Mouse (Mus musculus) monocyte, adult 5-6 weeks (primary cell): ENCODE measurements around the gene Sema3a. TPM values are rescaled to one million over a fixed set of nuclear protein-coding genes. Genes with fewer than 3 reads are reported as not detected.

ENCODE experiments used
- ATAC-seq: fragments of 153-309, 156-312 bp; replicated peaks from 2 replicates; pipeline ENCODE4 v1.8.0; 2017; ENCODE audit warnings: mild to moderate bottlenecking; ENCODE audit not compliant: low TSS enrichment, insufficient number of reproducible peaks, severe bottlenecking, poor library complexity, low FRiP score
- total RNA-seq: library from RNA; stranded (forward); fragments of 200-1000, 200-491, 200-594 nt; gene quantifications from 3 replicates; pipeline ENCODE4 v1.2.3, GENCODE M21; 2017

The Sema3a gene
- total RNA-seq, 1 experiment from 2014 or later, result not detected

GRCm38 (mm10) chr5:13313977-13314376, 188.8 kb downstream of the Sema3a start:
- no peak for ATAC-seq

GRCm38 (mm10) chr5:13318728-13319429, 193.7 kb downstream of the Sema3a start:
- ATAC-seq, result no peak

- ATAC-seq, result no peak
Observed at GRCm38 (mm10) chr5:13320138-13320537, 194.9 kb downstream of the Sema3a start.

- no peak for ATAC-seq
Observed at GRCm38 (mm10) chr5:13327281-13327680, 202.1 kb downstream of the Sema3a start.

- ATAC-seq, result no peak
Observed at GRCm38 (mm10) chr5:13331412-13331811, 206.2 kb downstream of the Sema3a start.

GRCm38 (mm10) chr5:13337665-13338064, 212.5 kb downstream of the Sema3a start:
- no peak for ATAC-seq

GRCm38 (mm10) chr5:13347068-13347467, 221.9 kb downstream of the Sema3a start:
- ATAC-seq, result no peak

- no peak for ATAC-seq
Observed at GRCm38 (mm10) chr5:13351611-13352010, 226.4 kb downstream of the Sema3a start.

GRCm38 (mm10) chr5:13352995-13353394, 227.8 kb downstream of the Sema3a start:
- ATAC-seq, result no peak

GRCm38 (mm10) chr5:13353539-13353938, 228.3 kb downstream of the Sema3a start:
- ATAC-seq, result no peak

GRCm38 (mm10) chr5:13354913-13355312, 229.7 kb downstream of the Sema3a start:
- ATAC-seq, result no peak

- no peak for ATAC-seq
Observed at GRCm38 (mm10) chr5:13358770-13359169, 233.6 kb downstream of the Sema3a start.

GRCm38 (mm10) chr5:13360711-13361110, 235.5 kb downstream of the Sema3a start:
- no peak for ATAC-seq

- ATAC-seq, result no peak
Observed at GRCm38 (mm10) chr5:13365108-13365507, 239.9 kb downstream of the Sema3a start.

- no peak for ATAC-seq
Observed at GRCm38 (mm10) chr5:13379223-13379622, 254.0 kb downstream of the Sema3a start.

GRCm38 (mm10) chr5:13384047-13384446, 258.8 kb downstream of the Sema3a start:
- ATAC-seq, result no peak

- ATAC-seq, result no peak
Observed at GRCm38 (mm10) chr5:13384714-13385113, 259.5 kb downstream of the Sema3a start.

GRCm38 (mm10) chr5:13386603-13387002, 261.4 kb downstream of the Sema3a start:
- ATAC-seq, result no peak

- no peak for ATAC-seq
Observed at GRCm38 (mm10) chr5:13387679-13388078, 262.5 kb downstream of the Sema3a start.

- ATAC-seq, result no peak
Observed at GRCm38 (mm10) chr5:13389995-13390394, 264.8 kb downstream of the Sema3a start.

- no peak for ATAC-seq
Observed at GRCm38 (mm10) chr5:13405432-13405831, 280.2 kb downstream of the Sema3a start.
